Mouse (Mus musculus): ENCODE measurements around the gene Sdhc.

- TF ChIP-seq GATA1 (IDR thresholded peaks at IDR 0.05; ENCODE audit: low read length) (no peak), TAL1 (IDR thresholded peaks at IDR 0.05; ENCODE audit: low read length) (no peak)
Measured at GRCm38 (mm10) chr1:171183025-171183424, 32.6 kb upstream of the Sdhc start.
